Mouse (Mus musculus) liver, embryonic 14.5 days (tissue): ENCODE measurements around the gene Tmf1. TPM values are rescaled to one million over a fixed set of nuclear protein-coding genes. Genes with fewer than 3 reads are reported as not detected.
A peak's percentile ranks its signal among the peaks of the same experiment; 100 is the strongest.

ENCODE experiments used
- ATAC-seq: fragments of 200-750 bp; cut with Nextera tagmentation; 2 replicates; pipeline ENCODE4 v1.8.0; 2017; ENCODE audit warnings: moderate number of reproducible peaks, mild to moderate bottlenecking, moderate library complexity; ENCODE audit not compliant: insufficient read depth
- DNase-seq, 3 experiments: peaks; one replicate each; pipeline ENCODE4 v3.0.0-alpha.2; 2012 to 2013; ENCODE audit warnings: low read depth in 3 of 3, low spot score in 3 of 3
- H3K27ac ChIP-seq: fragments of 300-500 bp; sonication (generic); 2 replicates; pipeline ENCODE4 v1.5.1; 2014; ENCODE audit warnings: moderate library complexity, mild to moderate bottlenecking, control low read depth, inconsistent platforms
- H3K27me3 ChIP-seq: fragments of 300-500 bp; sonication (generic); 2 replicates; pipeline ENCODE4 v1.6.1; 2014; ENCODE audit warnings: mild to moderate bottlenecking, low read length, moderate library complexity; ENCODE audit not compliant: control insufficient read depth, insufficient read depth
- H3K36me3 ChIP-seq: fragments of 300-500 bp; sonication (generic); replicated peaks from 2 replicates; pipeline ENCODE4 v1.6.1; 2014; ENCODE audit warnings: low read depth; ENCODE audit not compliant: control insufficient read depth, insufficient read depth
- H3K4me1 ChIP-seq, 2 experiments: fragments of 200-500 bp in 1 of 2; fragments of 300-500 bp in 1 of 2; sonication (generic) in 1 of 2; replicated peaks; 2 replicates each; pipeline ENCODE4 v1.6.1; 2012 to 2014; ENCODE audit warnings: antibody characterized with exemption in 1 of 2, inconsistent platforms in 1 of 2, low read length in 1 of 2; ENCODE audit not compliant: control insufficient read depth in 2 of 2, insufficient read depth in 2 of 2
- H3K4me2 ChIP-seq: fragments of 300-500 bp; sonication (generic); 2 replicates; pipeline ENCODE4 v1.6.1; 2014; ENCODE audit warnings: low read depth, mild to moderate bottlenecking, control low read depth, moderate library complexity
- H3K4me3 ChIP-seq, 2 experiments: fragments of 200-500 bp in 1 of 2; fragments of 300-500 bp in 1 of 2; sonication (generic) in 1 of 2; 2 replicates each; pipeline ENCODE4 v1.5.1; 2012 to 2014; ENCODE audit warnings: low read depth in 2 of 2, low read length in 2 of 2, mild to moderate bottlenecking in 2 of 2, control low read depth in 1 of 2, inconsistent platforms in 1 of 2, moderate library complexity in 1 of 2; ENCODE audit not compliant: insufficient read depth in 1 of 2
- H3K9ac ChIP-seq: fragments of 300-500 bp; sonication (generic); replicated peaks from 2 replicates; pipeline ENCODE4 v1.6.1; 2014; ENCODE audit warnings: mild to moderate bottlenecking, control low read depth, moderate library complexity
- H3K9me3 ChIP-seq: fragments of 300-500 bp; sonication (generic); 2 replicates; pipeline ENCODE4 v1.6.1; 2016; ENCODE audit warnings: low read length, mixed read lengths; ENCODE audit not compliant: control insufficient read depth
- CTCF ChIP-seq: IDR thresholded peaks from 2 replicates; pipeline ENCODE4 v1.5.1; 2016; ENCODE audit warnings: antibody characterized with exemption, low read depth, control low read depth
- EP300 ChIP-seq: IDR thresholded peaks from 2 replicates; pipeline ENCODE4 v1.6.1; 2016; ENCODE audit warnings: antibody characterized with exemption, low read depth
- WGBS: fragments of 180-500 bp; shearing (Covaris S2); extraction: QIAGEN DNeasy Blood & Tissue Kit; methylation state at CpG from one replicate; pipeline ENCODE4 v1.1.7; 2014; ENCODE audit not compliant: insufficient replicate concordance; 5-methylcytosine and 5-hydroxymethylcytosine counted together
- polyA plus RNA-seq, 2 experiments: library from polyadenylated mRNA; depleted of rRNA in 1 of 2; stranded (reverse) in 1 of 2; unstranded in 1 of 2; fragments of >200 nt; fragmentation: Nextera tagmentation in 1 of 2; extraction: Ambion mirVana in 1 of 2; gene quantifications; 2 replicates each; pipeline versions ENCODE4 v1.2.1 to v1.2.3; 2012 to 2014

The Tmf1 gene
- polyA plus RNA-seq, 2 experiments: 1.4 to 12.3 TPM

DNA sequence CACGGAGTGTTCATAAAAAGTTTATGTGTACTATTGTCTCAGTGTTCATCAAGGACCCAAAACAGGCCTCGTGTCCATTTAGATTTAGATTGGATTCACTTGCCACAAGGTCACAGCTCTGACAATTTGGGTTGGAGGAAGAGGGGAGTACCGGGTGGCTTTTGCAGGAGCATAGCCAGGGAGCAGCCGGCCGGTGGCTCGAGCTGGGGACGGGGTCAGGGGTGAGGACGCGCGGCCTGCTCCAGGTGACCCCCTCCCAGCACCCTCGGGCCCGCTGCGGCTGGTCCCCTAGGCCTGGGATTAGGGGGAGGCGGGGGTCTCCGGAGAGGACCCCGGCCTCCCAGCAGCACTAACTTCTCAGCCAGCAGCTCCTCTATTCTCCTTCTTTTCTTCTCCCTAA is 26.0 kb upstream of the Tmf1 start:
- DNase-seq (no peak), ATAC-seq (peak; percentile 48)
- Histone ChIP-seq H3K27ac (peak overlapping the region; percentile 79), H3K36me3 (no peaks in the 10 kb centered on the region; the same call in 1 of the 2 replicates), H3K4me1 (peaks cover 31 to 32% of the 10 kb centered on the region in 2 experiments), H3K4me2 (peak overlapping the region; percentile 89), H3K9me3 (no peaks in the 10 kb centered on the region), H3K4me3 (peak overlapping the region; percentile 94 to 99), H3K9ac (peak overlapping the region; percentile 98), H3K27me3 (no peaks in the 10 kb centered on the region)
- TF ChIP-seq CTCF (no peak), EP300 (no peak)
- 0% methylated on average over 16 of the region's 16 CpGs for WGBS

GRCm38 (mm10) chr6:97204252-97204869 is 25.4 kb upstream of the Tmf1 start:
- H3K27ac ChIP-seq: peak overlapping the region; percentile 79
- H3K4me2 ChIP-seq: peak overlapping the region; percentile 89
- no peaks in the 10 kb centered on the region for H3K27me3 ChIP-seq
- H3K36me3 ChIP-seq: no peaks in the 10 kb centered on the region; the same call in 1 of the 2 replicates
- peak overlapping the region; percentile 94 to 99 for H3K4me3 ChIP-seq
- peaks cover 29 to 30% of the 10 kb centered on the region in 2 experiments for H3K4me1 ChIP-seq
- WGBS: 13% methylated on average over 9 of the region's 9 CpGs
- DNase-seq (no peak), ATAC-seq (no peak)
- TF ChIP-seq CTCF: no peak
- TF ChIP-seq EP300: no peak
- no peaks in the 10 kb centered on the region for H3K9me3 ChIP-seq
- H3K9ac ChIP-seq: peak overlapping the region; percentile 98

DNA sequence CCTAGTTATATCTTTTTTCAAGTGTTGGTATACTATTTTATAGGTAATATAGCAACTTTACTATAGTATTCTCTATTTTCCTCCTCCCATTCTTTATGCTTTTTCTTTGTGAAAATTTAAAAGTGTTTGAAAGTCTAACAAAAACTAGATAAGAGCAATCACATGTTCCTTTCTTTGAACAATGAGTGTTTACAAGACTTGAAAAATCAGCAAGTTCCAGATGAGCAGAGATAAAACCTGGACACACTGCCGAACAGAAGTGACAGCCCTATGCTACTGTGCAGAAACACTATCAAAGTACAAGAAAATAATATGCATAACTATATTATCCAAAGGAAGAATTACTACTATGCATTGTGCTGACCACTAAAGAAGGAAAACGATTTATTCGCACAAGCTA is 23.6 kb upstream of the Tmf1 start:
- Histone ChIP-seq H3K4me2 (no peak overlapping the region), H3K4me1 (peaks cover 25 to 29% of the 10 kb centered on the region in 2 experiments), H3K9me3 (no peaks in the 10 kb centered on the region), H3K9ac (no peak overlapping the region), H3K27ac (no peak overlapping the region), H3K4me3 (no peak overlapping the region), H3K27me3 (no peaks in the 10 kb centered on the region), H3K36me3 (peaks cover 8% of the 10 kb centered on the region)
- ATAC-seq (no peak), DNase-seq (no peak)
- TF ChIP-seq CTCF (no peak), EP300 (no peak)
- 65% methylated on average over 3 of the region's 3 CpGs for WGBS

GRCm38 (mm10) chr6:97200437-97200836 is 21.5 kb upstream of the Tmf1 start:
- Histone ChIP-seq H3K4me2 (no peak overlapping the region), H3K27me3 (no peaks in the 10 kb centered on the region), H3K27ac (no peak overlapping the region), H3K4me1 (peaks cover 17 to 20% of the 10 kb centered on the region in 2 experiments), H3K9me3 (no peaks in the 10 kb centered on the region), H3K36me3 (peaks cover 20% of the 10 kb centered on the region), H3K9ac (no peak overlapping the region), H3K4me3 (no peak overlapping the region)
- 58% methylated on average over 3 of the region's 3 CpGs for WGBS
- DNase-seq: no peak
- TF ChIP-seq EP300 (no peak), CTCF (0 out of 2 replicates have a peak, but pooled peaks have one; percentile 19)
- no peak for ATAC-seq

- no peaks in the 10 kb centered on the region for H3K27me3 ChIP-seq
- DNase-seq: peak; percentile 33 to 53 (median 44)
- 10% methylated on average over 11 of the region's 11 CpGs for WGBS
- peaks cover 12% of the 10 kb centered on the region for H3K36me3 ChIP-seq
- peak overlapping the region; percentile 92 for H3K4me2 ChIP-seq
- no peaks in the 10 kb centered on the region for H3K9me3 ChIP-seq
- H3K9ac ChIP-seq: peak overlapping the region; percentile 99
- peaks cover 9 to 17% of the 10 kb centered on the region in 2 experiments for H3K4me1 ChIP-seq
- peak; percentile 66 for ATAC-seq
- peak overlapping the region; percentile 69 to 94 for H3K4me3 ChIP-seq
- H3K27ac ChIP-seq: peak overlapping the region; percentile 84
- no peak for TF ChIP-seq CTCF
- no peak for TF ChIP-seq EP300
Observed at GRCm38 (mm10) chr6:97179367-97179828, 476 bp upstream of the Tmf1 start.
